Mouse (Mus musculus): Measurements from ENCODE around the gene Snx9. TPM values are rescaled to one million over a fixed set of nuclear protein-coding genes. Genes with fewer than 3 reads are reported as not detected.

Snx9 gene
- total RNA-seq, 2 experiments from 2014 or later: 15.5 to 16.7 TPM

DNA sequence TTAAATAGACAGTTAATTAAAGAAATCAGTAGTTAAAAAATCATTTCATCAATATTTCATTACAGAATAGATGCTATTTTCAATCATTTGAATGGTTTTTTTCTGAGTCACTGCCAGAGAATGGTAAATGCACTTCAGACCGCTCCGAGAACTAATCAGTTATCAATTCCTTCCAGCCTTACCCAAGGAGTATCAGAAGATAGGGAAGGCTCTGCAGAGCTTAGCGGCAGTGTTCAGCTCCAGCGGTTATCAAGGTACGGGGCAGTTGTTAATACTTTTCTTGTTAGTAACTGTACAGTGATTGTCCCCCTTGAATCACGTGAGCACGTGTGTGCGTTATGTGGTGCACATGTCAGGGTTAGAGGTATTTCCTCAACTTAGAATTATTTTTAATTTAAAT is 80.8 kb downstream of the Snx9 start:
- DNase-seq (ENCODE audit: low spot score in 2 of 2): no peak

DNA sequence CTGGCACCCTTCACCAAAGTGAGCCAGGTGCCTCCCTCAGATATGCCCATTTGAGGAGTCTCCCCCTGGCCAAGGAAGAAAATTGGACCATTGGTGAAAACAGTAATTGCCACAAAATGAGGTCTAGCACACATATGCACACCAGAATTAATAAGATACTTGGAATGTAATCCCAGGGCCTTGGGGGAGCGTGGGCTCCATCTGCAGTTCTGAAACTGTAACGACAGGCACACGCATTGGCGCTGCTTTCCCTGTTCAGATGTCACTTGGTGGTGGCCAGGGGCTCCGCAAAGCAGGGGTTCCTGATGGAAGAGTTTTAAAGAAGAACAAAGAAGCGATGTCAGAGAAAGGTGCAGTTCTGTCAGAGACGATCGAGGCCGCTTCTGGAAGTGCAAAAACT is 82.2 kb downstream of the Snx9 start:
- DNase-seq (ENCODE audit: low spot score in 2 of 2): peak; percentile 31 to 36

DNA sequence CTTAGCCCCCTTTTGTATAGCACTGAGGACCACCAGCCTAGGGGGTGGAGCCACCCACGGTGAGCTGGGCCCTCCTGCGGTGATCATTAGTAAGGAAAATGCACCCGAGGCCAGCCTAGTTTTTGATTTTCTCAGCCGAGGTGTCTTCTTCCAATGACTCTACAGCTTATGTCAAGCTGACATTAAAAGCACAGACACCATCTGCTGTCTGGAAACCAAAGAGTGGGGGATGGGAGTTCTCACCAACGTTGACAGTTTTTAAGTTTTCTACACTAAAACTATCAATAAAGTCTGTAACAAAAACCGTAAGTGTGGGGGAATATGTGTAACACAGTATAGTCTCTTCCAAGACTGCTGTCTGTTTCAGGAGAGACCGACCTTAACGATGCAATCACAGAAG is 83.1 kb downstream of the Snx9 start:
- DNase-seq (ENCODE audit: low spot score in 2 of 2): peak in 1 of 2 experiments; percentile 30

DNA sequence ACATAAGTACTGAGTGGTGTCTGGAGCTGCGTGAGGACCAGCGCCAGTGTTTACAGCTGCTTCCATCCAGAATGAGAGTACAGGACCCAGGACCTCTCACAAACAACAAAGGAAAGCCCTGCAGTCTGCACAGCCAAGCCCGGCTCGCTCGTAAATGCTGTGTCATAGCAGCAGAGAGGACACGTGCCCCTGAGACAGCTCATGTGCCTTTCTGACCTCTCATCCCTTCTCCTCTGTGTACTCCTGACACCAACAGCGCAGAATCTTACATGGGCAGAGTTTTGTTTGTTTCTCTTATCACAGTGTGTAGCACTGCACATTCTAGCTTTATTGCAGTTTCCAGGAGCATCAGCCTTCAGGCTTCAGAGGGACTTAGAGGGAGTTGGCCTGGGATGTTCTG is 85.6 kb downstream of the Snx9 start:
- DNase-seq (ENCODE audit: low spot score in 2 of 2): no peak

DNA sequence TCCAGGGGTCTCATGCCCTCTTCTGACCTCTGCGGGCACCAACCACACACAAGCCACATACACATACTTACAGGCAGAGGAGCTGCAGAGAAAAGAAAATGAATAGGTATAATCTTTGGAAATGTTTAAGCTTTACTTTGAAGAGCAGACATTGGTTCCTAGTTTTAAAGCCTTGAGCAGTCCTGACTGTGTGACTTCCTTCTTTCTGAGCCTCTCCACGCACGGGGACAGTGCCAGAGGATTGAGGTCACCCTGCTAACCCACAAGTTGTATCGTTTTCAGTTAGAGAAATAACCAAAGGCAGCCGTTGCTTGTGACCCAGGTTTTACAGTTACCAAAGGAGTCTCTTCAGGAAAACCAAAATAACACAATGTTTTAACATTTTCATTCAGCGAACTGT is 87.9 kb downstream of the Snx9 start:
- no peak for DNase-seq (ENCODE audit: low spot score in 2 of 2)

DNA sequence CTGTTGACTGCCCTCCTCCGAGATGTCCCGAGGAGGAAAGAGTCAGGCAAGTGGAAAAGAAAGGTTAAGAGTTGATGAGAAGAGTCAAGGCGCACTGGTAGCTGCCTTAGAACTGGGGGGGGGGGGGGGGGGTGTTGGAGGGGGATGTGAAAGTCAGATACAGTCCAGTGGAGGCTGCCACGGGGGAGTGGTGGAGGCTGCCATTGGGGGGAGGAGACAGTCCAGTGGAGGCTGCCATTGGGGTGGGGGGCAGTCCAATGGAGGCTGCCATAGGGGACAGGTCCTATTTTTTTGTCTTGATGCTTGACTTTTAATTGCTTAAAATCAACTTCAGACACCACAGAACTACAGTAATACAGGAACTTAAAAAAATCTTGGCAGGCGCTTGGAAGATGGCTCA is 91.0 kb downstream of the Snx9 start:
- DNase-seq (ENCODE audit: low spot score in 2 of 2): no peak

DNA sequence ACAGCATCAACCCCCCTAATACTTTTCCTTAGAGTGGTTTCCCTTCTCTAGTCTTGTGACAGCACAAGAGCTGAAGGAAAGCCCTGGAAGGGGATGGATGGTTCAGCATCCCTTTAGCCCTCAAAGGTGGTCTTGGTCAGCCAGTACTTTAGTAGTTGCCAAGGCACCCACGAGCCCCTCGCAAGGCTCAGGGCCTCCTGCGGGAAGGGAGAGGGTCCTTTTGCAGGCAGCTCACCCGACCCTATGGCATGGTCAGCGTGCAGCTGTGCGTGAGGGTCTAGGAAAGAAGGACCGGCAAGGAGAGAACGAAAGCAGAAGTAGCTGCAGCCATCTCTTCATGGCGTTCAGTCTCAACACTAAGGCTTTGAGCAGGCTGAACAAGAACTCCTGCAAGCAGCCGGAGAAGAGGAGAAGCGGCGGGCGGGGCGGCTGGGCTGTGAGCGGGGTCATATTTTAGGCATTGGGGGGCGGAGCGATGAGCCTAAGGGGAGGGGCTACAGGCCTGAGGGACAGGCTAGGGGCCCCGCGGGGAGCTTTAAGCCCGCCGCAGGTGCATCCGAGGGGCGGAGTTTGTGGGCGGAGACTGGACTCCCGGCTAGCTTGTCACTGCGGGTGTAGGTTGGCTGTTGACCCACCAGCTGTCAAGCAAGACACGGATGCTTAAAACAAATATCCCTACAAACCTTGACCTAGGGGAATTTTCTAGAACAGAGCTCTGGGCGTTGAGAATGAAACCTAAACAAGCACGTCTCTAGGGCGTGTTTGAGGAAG is 93.6 kb downstream of the Snx9 start:
- DNase-seq (ENCODE audit: low spot score in 2 of 2): peak; percentile 60 to 64

DNA sequence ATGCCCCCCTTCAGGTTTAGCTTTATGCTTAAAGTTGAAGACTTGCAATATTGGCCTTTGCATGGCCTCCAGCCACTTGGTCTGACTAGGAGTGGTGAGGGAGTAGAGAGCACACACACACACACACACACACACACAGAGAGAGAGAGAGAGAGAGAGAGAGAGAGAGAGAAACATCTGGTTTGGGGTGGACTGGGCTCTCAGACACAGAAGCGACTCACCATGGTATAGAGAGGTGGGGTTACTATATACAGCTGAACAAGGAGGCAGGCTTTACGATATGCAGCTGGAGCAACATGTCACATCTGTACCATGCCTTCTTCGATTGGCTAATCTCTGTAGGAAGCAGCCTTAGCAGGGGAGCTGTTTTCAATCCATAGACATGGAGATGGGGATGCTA is 94.6 kb downstream of the Snx9 start:
- DNase-seq (ENCODE audit: low spot score in 2 of 2): no peak

DNA sequence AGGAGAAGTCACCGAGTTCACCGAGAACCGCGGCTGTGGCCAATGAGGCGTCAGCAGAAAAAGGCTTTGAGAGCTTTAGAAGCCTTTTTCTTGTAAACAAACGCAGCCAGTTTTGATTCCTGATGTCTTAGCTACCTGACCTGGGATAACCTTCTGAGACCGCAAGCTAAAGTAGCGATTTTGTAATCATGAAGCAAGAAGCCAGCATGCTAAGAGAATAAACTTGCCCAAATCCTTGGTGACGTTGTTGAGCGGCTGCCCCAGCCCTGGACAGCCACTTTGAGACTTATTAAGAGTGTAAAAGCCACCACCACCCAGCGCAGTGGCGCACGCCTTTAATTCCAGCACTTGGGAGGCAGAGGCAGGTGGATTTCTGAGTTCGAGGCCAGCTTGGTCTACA is 95.1 kb downstream of the Snx9 start:
- DNase-seq (ENCODE audit: low spot score in 2 of 2): no peak

DNA sequence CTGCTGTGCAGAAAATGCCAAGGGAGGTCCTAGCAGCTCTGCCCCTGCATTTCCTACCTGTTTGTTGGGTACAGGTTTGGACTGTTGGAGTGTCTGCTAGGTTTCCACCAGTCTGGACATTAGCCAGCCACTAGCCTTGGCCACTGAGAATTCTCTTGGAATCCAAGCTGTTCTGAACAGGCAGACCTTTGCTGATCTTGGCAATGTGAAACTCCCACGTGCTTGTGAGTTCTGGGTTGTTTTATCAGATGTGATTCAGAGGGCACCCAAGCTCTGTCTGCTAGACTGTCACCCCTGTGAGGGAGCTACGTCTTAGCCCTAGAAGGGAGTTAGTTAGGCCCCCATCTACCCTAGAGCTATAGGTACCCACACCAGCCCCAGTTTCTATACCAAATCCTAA is 96.3 kb downstream of the Snx9 start:
- no peak for DNase-seq (ENCODE audit: low spot score in 2 of 2)

DNA sequence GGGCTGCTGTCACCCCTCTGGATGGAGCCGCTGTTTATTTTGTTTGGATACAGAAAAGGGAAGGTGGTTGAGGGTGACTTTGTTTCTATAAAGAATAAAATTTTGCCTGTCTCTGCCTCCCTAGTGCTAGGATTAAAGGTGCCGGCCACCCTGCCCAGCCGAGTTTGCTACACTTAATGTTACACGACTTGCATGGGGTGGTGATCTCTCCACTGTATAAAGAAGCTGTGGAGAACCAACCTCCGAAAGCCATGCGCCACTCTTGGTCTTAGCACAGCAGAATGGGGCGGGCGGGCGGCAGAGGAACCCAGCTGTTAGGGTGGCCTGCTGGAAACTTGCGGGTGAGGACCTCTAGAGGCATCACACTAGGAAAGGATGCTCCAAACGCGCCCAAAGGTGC is 98.7 kb downstream of the Snx9 start:
- no peak for DNase-seq (ENCODE audit: low spot score in 2 of 2)

DNA sequence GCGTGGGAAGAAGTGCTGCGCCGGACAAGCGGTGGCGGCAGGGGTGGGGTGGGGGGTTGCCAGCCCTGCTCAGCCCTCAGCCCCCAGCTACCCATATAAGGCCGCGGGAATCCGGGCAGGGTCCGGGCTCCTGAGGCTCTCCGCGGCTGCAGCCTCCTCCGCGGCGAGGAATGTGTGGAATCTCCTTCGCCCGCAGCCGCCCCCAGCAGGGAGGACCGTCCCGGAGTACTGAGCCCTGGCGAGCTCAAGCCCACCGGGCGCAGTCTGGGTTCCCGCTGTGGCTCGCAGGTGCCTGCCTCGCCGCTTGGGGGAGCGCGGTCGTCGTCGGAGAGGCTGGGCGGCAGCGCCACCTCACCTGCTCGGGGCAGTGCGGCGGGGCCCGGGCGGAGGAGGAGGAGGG is 99.7 kb downstream of the Snx9 start:
- DNase-seq (ENCODE audit: low spot score in 2 of 2): peak; percentile 73 to 75

DNA sequence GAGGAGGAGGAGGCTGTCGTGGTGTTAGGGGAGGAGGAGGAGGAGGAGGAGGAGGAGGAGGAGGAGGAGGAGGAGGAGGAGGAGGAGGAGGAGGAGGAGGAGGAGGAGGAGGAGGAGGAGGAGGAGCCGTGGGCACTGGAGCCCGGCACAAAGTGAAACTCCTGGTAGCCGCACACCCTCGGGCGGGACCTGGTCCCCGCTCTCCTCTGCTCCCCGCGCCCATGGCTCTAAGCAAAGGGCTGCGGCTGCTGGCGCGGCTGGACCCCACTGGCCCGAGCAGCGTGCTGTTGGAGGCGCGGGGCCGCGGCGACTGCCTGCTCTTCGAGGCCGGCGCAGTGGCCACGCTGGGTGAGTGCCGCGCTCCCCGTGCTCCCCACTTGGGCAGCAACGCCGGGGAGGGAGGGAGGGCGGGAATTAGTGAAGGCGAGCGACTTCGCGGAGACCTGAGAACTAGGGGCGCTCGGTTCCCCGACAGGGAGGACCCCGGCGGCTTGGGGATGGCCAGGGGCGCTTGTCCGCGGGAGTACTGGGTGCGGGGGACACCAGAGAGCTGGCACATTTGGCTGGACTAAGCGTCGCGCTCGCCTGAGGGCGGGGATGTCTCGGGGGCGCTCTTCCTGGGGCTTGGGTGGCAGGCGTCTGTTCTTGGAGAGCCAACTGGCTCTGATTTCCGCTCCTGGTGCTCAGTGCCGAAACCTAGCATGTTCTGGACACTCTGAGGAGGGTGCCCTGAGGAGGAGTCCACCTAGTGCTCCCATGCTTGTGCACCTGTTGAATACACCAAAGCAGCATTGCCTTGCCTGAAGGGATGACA is 100.3 kb downstream of the Snx9 start, which contains the start of gene Synj2:
TSS of gene Synj2 (plus strand) at position 51 of the 814 bp plus-strand sequence.
- DNase-seq (ENCODE audit: low spot score in 2 of 2): peak in 1 of 2 experiments; percentile 27

DNA sequence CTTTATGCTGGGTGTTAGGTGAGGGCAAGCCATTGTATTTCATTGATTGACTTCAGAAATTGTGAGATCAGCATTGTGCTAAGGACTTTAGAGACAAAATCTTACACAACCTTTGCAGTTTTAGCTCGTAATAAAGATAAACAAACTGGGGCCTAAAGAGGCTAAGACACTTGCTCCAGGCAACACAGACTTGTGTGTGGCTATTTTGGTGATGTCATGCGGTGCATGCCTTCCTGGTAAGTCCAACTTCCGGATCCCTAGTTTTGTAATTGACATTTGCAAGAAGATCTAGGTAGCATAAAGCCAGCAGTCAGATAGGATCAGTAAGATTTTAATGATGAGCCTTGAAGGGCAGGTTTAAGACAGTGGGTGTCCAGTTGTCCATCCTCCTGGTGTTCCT is 101.0 kb downstream of the Snx9 start:
- no peak for DNase-seq (ENCODE audit: low spot score in 2 of 2)

DNA sequence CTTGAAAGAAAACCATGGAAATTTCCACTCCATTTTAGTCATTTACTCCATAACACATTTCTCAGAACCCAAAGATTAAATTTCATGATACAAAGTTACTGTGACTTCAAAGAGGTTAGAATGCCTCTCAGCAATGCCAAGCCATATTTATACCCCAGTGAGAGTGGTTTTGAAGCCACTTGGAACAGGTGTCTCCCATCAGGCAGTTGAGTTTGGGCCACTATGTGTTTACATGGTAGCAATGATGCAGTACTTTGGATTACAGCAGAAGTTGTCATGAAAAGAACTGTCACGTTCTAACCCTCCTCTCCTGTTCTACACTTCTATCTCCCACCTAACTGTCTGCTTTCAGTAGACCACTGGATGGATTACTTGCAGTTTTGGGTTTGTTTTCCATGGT is 101.9 kb downstream of the Snx9 start:
- DNase-seq (ENCODE audit: low spot score in 2 of 2): no peak

DNA sequence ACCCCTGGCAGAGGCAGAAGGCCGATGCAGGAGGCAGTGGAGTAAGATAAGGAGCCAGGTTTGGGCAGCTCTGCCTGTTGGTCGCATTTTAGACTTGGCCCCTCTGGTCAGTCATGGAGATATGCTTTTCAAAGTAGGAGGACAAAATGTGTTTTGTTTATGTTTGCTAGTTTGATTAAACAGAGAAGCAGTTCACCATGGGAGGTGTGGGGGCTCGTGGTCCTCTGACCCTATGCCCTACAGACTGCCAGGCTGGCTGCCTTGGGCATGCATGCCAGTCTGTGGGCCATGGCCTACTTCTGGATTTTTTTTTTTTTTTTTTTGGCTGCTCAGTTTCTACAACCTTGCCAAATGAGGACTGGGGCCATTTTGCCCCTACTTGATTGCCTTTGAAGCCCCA is 105.9 kb downstream of the Snx9 start:
- DNase-seq (ENCODE audit: low spot score in 2 of 2): no peak

DNA sequence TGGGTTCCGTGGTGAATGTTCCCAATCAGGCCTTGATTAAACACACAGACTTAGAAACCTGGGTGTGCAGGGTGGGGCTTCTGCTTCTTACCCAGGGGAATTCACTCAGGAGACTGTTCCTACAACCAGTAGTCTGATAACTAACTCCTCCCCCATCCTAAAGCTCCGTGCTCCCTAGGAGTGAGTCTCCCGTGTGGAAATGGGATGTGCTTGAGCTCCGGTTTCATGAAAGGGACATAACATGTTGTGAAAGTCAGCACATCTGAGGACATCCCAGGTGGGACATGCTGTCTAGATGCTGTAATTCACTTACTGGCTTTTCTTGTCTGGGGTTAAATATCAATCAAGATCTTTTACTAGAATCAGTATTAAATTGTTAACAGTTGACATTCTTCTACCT is 111.3 kb downstream of the Snx9 start:
- no peak for DNase-seq (ENCODE audit: low spot score in 2 of 2)

DNA sequence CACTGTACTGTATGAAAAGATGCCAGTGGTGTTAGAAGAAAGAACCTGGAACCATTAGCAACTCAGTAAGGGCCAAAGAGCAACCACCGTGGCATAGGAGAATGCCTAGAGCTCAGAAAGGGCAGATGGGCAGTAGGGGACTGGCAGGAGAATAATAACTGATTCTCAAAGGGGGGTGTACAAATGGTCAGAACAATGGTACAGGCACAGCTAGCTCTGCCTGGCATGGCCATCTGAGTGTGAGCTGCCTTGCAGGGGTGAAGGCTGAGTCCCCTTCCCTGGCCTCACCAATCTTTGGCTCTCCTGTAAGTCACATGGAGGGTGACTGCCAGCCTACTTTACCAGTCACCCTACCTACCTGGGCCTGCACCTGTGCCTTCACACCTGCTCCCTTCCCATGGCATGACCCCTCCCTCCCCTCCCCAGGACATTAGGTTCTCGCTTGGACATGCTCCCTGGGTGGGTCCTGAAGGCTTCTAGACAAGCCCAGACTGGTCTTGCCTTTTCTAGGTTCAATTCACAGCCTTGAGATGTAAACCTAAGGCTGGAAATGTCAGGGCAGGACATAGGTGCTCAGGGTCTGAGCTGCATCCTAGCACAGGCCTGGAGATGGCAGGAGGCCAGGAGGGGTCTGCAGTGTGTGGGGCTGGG is 115.3 kb downstream of the Snx9 start:
- DNase-seq (ENCODE audit: low spot score in 2 of 2): no peak

DNA sequence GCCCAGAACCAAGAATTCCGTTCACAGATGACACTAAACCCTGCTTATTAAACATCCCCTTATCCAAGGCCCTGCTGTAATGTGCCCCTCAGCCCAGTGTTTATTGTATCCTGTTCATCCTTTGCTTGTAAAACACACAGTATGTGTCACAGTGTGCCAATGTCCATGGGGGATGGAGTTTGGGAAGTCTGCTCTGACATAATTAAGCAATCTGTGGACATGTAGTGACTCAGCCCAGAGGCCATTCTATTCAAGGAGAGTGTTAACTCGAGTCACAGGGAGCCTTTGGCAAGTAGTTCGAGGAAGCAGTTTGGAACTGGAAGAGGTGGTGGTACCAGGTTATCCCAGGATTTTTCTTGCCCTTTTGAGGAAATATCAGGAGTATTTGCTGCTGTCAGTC is 116.0 kb downstream of the Snx9 start:
- no peak for DNase-seq (ENCODE audit: low spot score in 2 of 2)

DNA sequence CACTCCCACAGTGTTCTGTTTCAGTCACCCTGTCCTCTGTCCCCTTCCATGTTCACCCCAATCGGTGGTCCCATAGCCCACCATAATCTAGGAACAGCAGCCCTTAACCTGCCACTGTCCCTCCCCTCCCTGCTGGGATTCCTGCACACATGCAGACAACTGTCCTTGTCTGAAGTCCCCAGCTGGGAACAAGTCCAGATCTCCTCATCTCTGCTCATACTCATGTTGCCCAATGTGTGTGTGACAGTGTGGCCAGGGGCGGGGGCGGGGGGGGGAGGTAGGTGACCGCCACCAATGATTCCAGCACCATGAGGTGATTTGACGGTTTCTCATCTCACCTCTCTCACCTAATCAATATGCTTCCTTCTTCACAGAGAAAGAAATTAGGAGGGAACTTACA is 117.1 kb downstream of the Snx9 start:
- no peak for DNase-seq (ENCODE audit: low spot score in 2 of 2)

DNA sequence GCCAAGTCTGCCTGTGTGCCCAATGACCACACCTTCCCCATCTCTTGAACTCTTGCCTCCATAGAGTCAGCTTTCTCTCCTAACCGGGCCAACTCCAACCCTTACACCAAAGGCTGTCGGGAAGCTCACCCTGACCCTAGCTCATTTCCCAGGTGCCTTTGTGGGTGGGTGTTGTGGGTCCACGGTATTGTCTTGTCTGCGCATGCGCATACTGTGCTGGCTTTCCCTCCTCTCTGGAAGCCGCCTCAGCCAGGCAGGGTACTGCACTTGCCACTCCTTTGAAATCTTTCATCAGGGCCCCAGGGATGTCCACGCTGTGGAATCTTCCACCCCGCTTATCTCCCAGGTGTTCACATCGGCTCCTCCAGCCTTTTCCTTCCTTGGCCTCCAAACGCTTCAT is 117.5 kb downstream of the Snx9 start:
- DNase-seq (ENCODE audit: low spot score in 2 of 2): no peak

DNA sequence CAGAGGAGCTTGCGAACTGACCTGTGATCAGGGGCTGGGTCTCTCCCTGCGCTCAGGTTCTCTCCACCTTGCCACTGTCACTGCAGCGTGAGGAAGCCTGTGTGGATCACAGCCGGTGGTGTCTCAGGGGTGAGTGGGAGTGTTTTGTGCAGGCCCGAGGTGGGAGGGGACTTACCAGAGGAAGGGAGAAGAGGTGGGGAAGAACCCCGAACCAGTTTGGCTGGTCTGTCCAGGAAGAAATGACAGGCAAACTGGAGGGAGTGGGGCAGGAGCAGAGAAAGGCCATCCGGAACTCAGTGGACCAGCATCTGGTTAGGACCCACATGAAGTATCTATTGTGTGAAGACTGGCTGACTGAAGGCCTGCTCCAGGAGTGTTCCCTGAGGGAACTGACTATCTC is 118.0 kb downstream of the Snx9 start:
- no peak for DNase-seq (ENCODE audit: low spot score in 2 of 2)
